In the genomic region with DNA sequence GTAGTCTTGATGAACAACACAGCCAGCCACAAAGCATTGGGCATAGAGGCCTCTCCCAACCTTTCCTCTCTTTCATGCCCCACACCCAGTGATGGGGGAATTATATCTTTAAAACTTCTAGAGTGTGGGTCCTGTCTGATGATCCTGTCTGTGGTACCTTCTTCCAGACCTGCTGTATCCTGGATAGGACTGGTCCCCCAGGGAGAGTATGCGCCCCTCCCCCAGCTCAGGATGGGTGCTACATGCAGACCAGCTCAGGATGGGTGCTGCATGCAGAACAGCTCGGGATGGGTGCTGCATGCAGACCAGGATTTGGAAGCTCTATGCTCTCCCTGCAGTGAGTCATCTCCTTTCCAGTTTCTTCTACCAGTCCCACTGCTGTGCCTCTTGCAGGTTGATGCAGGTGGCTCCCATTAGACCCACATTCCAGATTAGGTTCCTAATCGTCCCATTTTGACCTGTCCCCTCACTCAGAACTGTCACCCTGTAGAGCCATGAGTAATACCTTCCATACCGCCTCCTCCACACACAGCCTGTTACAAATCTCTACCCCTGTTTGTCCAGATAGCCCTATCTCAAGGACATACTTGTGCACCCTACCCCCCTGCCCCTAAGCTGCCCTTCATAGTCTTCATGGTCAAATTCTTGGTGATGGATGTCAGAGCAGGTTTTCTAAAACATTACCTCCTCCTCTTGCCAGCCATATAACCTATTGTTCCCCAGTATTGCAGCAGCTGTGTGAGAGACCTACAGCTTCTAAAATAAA, we compare ENCODE assay signal across 13 mouse cellular contexts.
"Had no signal": no experiment of that assay in that cellular context is flagged by ENCODE, and none has a peak within 500 bp of the region (broad histone marks: within the 10 kb centered on the region; RNA-seq: fewer than 3 reads in every experiment).

No protein-coding gene starts in this region.

- H3K9me3 ChIP-seq: limb, embryonic 13.5 days; midbrain, embryonic 12.5 days; neural tube, embryonic 13.5 days had no signal

- DNase-seq: kidney, postnatal 36 days; left cerebral cortex, postnatal 4 days; lung, adult 18-20 months; retina, postnatal 1 day; right cerebral cortex, postnatal 4 days; spleen, adult 18-20 months; thymus, adult 18-20 months; thymus, postnatal 14 days had no signal

- H3K9ac ChIP-seq: limb, embryonic 13.5 days; liver, embryonic 14.5 days; midbrain, embryonic 12.5 days; neural tube, embryonic 13.5 days had no signal

- H3K4me2 ChIP-seq: limb, embryonic 13.5 days; midbrain, embryonic 12.5 days; neural tube, embryonic 13.5 days had no signal

- H3K36me3 ChIP-seq: limb, embryonic 13.5 days; midbrain, embryonic 12.5 days; neural tube, embryonic 13.5 days had no signal

- H3K4me3 ChIP-seq: limb, embryonic 13.5 days; midbrain, embryonic 12.5 days; neural tube, embryonic 13.5 days had no signal

- ATAC-seq: midbrain, embryonic 16.5 days had no signal

- H3K27ac ChIP-seq: limb, embryonic 13.5 days; liver, embryonic 14.5 days; midbrain, embryonic 12.5 days; neural tube, embryonic 13.5 days had no signal

- H3K27me3 ChIP-seq: limb, embryonic 13.5 days; neural tube, embryonic 13.5 days had no signal

- H3K4me1 ChIP-seq: limb, embryonic 13.5 days; midbrain, embryonic 12.5 days; neural tube, embryonic 13.5 days had no signal
